Mouse (Mus musculus) E14TG2a.4 (cell line): ENCODE data around the gene Itgb3bp.

Experiments
- CTCF ChIP-seq: conservative IDR thresholded peaks from 2 replicates; pipeline ENCODE4 v1.5.1; 2014; ENCODE audit warnings: low read length
- NANOG ChIP-seq: IDR thresholded peaks from 2 replicates; pipeline ENCODE4 v1.6.1; 2014; ENCODE audit warnings: borderline replicate concordance, low read length, mixed read lengths
- POU5F1 ChIP-seq: IDR thresholded peaks from 2 replicates; pipeline ENCODE4 v1.6.1; 2014; ENCODE audit warnings: low read length, borderline replicate concordance

- TF ChIP-seq CTCF: no peak
- no peak for TF ChIP-seq POU5F1
- no peak for TF ChIP-seq NANOG
These were observed 39.7 kb upstream of the Itgb3bp start for GRCm38 (mm10) chr4:99969328-99969727.
